Mouse (Mus musculus): ENCODE results near the gene Galt. TPM values are rescaled to one million over a fixed set of nuclear protein-coding genes. Genes with fewer than 3 reads are reported as not detected.
A peak's percentile ranks its signal among the peaks of the same experiment; 100 is the strongest.

Gene Galt
- polyA plus RNA-seq, 1 experiment from 2014 or later: 75.2 TPM

DNA sequence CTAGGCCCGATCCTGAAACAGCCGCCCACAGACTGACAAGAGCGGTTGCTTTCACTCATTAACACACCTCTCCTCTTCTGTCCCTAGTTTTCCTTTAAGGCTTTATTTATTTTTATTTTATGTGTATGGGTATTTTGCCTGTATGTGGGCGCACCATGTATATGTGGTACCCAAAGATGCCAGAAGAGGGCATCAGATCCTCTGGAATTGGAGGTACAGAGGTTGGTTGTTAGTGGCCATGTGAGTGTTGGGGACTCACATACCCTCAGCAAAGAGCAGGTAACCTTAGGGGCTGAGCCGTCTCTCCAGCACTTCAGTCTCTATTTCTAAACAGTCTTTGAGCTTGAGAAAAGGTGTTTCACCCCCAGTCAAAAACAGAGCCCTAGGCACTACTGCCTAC, 39.4 kb upstream of the Galt start:
- TF ChIP-seq CTCF (IDR thresholded peaks at IDR 0.05; ENCODE audit: low read depth): peak; percentile 74
- Histone ChIP-seq H3K36me3 (ENCODE audit: insufficient read depth, low read length) (peaks cover 28% of the 10 kb centered on the region), H3K9me3 (replicated peaks; ENCODE audit: low read length) (no peaks in the 10 kb centered on the region), H3K4me3 (replicated peaks; ENCODE audit: low read depth, low read length) (no peak overlapping the region), H3K4me2 (ENCODE audit: low read length) (no peak overlapping the region), H3K27me3 (ENCODE audit: insufficient read depth, low read length) (no peaks in the 10 kb centered on the region), H3K27ac (no peak overlapping the region), H3K9ac (ENCODE audit: low read depth, low read length) (no peak overlapping the region), H3K4me1 (replicated peaks; ENCODE audit: insufficient read depth, low read length) (peaks cover 21% of the 10 kb centered on the region)
- DNase-seq (ENCODE audit: low spot score): peak; percentile 61
- WGBS: 89% methylated on average over 5 of the region's 5 CpGs
- ATAC-seq (replicated peaks; ENCODE audit: low FRiP score, low read depth): no peak

DNA sequence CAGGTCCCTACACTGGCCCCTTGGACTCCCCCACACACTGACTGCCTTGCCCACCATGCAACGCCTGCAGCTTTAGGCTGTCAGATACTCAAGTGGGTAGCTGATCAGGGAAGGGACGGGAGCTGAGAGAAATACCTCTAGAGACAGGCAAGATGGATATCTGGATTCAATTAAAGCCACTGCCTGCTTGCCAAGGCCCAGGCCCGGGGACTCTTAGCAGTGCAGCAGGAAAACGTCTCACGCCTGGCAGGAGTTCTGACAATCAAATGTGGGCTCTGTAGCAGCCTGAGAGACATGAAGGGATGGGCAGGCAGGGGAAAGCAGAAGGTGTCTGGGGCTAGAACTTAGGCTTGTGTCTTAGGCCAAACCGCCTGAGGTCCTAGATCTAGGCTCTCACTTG, 38.2 kb upstream of the Galt start:
- 71% methylated on average over 6 of the region's 6 CpGs for WGBS
- ATAC-seq (replicated peaks; ENCODE audit: low FRiP score, low read depth) (no peak), DNase-seq (ENCODE audit: low spot score) (no peak)
- Histone ChIP-seq H3K4me3 (replicated peaks; ENCODE audit: low read depth, low read length) (no peak overlapping the region), H3K9ac (ENCODE audit: low read depth, low read length) (no peak overlapping the region), H3K4me1 (replicated peaks; ENCODE audit: insufficient read depth, low read length) (peaks cover 15% of the 10 kb centered on the region), H3K9me3 (replicated peaks; ENCODE audit: low read length) (no peaks in the 10 kb centered on the region), H3K27me3 (ENCODE audit: insufficient read depth, low read length) (no peaks in the 10 kb centered on the region), H3K27ac (no peak overlapping the region), H3K36me3 (ENCODE audit: insufficient read depth, low read length) (peaks cover 28% of the 10 kb centered on the region), H3K4me2 (ENCODE audit: low read length) (no peak overlapping the region)
- TF ChIP-seq CTCF (IDR thresholded peaks at IDR 0.05; ENCODE audit: low read depth): no peak

DNA sequence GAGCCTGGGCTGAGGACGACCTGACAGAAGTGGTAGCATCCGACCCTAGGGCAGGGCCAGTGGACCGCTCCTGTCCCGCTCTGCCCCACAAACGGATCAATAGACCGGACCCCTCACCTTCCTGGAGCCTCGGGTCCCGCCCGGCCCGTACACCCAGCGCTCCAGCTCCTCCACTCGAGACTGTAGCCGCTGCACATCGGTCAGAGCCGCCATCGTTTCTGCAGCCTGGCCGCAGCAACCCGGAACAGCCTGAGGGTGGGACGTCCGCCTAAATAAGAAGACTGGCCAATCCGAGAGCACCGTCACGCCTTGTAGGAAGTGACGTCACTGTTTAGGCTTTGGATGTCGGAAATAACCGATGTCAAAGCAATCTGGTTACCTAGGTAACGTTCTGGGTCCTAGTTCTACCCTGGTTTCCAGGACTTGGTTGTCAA, 32.1 kb upstream of the Galt start, which contains the start of gene Dctn3:
Gene Dctn3, minus strand, starts transcription at position 253 of the 434 bp plus-strand sequence.
- ATAC-seq (replicated peaks; ENCODE audit: low FRiP score, low read depth) (peak; percentile 96), DNase-seq (ENCODE audit: low spot score) (peak; percentile 100)
- under 1% methylated on average over 27 of the region's 27 CpGs for WGBS
- peaks cover 33% of the 10 kb centered on the region for H3K27me3 ChIP-seq (ENCODE audit: insufficient read depth, low read length)
- peaks cover 6% of the 10 kb centered on the region for H3K4me1 ChIP-seq (replicated peaks; ENCODE audit: insufficient read depth, low read length)
- peaks cover 19% of the 10 kb centered on the region for H3K36me3 ChIP-seq (ENCODE audit: insufficient read depth, low read length)
- peak within 1 kb of the TSS; percentile 79 for H3K4me2 ChIP-seq (ENCODE audit: low read length)
- peak within 1 kb of the TSS; percentile 80 for H3K9ac ChIP-seq (ENCODE audit: low read depth, low read length)
- no peaks in the 10 kb centered on the region for H3K9me3 ChIP-seq (replicated peaks; ENCODE audit: low read length)
- TF ChIP-seq CTCF (IDR thresholded peaks at IDR 0.05; ENCODE audit: low read depth): no peak
- H3K4me3 ChIP-seq (replicated peaks; ENCODE audit: low read depth, low read length): peak within 1 kb of the TSS; percentile 75
- no peak within 1 kb of the TSS for H3K27ac ChIP-seq

DNA sequence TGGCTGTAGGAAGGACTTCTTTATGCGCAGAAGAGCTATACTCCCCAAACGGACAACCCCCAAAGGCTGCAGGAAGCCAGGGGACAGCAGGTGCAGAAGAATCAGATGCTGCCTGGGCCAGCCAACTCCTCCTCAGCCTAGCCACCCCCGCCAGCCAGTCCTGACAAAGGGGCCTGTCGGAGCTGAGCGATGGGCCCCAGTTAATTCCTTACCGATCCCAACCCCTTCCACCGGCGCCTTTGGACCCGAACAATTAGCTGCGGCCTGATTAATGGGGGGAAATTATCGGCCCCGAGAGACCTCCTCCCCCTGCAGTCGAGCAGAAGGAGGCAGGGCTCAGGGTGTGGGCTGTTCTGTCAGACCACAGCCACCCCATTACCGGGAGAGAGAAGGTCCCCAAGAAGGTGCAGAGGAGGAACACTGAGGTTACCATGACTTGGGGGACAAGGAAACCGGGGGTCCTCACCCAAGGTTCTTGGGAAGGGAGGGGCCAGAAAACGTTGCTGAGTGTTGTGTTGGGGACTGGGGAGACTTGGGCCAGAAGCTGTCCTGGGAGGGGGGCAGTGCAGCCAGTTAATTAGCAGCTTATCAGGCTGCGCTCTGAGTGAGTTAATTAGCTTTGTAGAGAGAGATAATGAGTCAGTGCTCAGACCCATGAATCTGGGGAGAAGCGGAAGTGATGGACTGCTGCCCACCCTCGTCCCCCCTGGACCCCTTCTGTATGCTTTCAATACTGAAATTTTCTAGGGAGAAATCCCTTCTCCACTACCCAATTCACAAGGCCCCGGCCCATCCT, 28.0 kb upstream of the Galt start:
- Histone ChIP-seq H3K9ac (ENCODE audit: low read depth, low read length) (no peak overlapping the region), H3K4me2 (ENCODE audit: low read length) (no peak overlapping the region), H3K9me3 (replicated peaks; ENCODE audit: low read length) (no peaks in the 10 kb centered on the region), H3K27ac (no peak overlapping the region), H3K27me3 (ENCODE audit: insufficient read depth, low read length) (peaks cover 69% of the 10 kb centered on the region), H3K4me1 (replicated peaks; ENCODE audit: insufficient read depth, low read length) (peaks cover 12% of the 10 kb centered on the region), H3K36me3 (ENCODE audit: insufficient read depth, low read length) (no peaks in the 10 kb centered on the region), H3K4me3 (replicated peaks; ENCODE audit: low read depth, low read length) (no peak overlapping the region)
- WGBS: 13% methylated on average over 20 of the region's 20 CpGs
- ATAC-seq (replicated peaks; ENCODE audit: low FRiP score, low read depth): no peak
- no peak for TF ChIP-seq CTCF (IDR thresholded peaks at IDR 0.05; ENCODE audit: low read depth)
- no peak for DNase-seq (ENCODE audit: low spot score)

DNA sequence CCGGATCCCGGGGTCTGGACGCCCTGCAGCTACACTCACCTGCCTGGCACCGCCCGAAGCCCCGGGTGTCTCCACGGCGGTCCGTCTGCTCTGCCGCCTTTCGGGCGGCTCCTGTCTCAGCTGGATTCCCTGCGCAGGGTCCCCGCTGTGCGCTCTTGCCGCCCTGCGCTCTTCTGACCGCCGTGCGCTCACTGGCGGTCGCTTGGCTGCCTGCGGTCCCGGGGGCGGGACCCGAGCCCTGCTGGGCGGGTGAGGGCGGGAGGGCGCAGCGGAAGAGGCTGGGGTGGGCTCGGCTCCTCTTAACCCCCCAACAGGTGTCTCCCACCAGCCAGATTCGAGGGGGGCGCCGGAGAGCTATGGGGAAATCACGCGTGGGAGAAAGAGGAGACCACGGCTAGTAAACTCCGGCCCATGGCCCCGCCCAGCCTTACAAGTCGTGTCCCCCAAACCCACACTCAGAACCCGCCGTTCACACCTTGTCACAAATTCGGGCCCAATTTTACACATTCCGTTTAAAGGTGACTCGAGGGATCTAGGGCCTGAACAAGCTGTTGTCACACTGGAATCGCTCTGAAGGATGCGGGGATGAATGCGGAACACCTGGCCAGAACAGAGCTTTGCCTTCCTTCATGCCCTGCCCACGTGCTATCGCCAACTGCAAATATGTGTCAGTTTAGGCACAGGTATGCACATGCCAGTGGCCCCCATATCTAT, 23.8 kb upstream of the Galt start, which contains the start of gene Arid3c:
Gene Arid3c, minus strand, starts transcription at position 91 of the 714 bp plus-strand sequence.
- no peaks in the 10 kb centered on the region for H3K36me3 ChIP-seq (ENCODE audit: insufficient read depth, low read length)
- H3K4me2 ChIP-seq (ENCODE audit: low read length): peak within 1 kb of the TSS; percentile 68
- ATAC-seq (replicated peaks; ENCODE audit: low FRiP score, low read depth) (no peak), DNase-seq (ENCODE audit: low spot score) (no peak)
- TF ChIP-seq CTCF (IDR thresholded peaks at IDR 0.05; ENCODE audit: low read depth): no peak
- no peaks in the 10 kb centered on the region for H3K9me3 ChIP-seq (replicated peaks; ENCODE audit: low read length)
- 2% methylated on average over 46 of the region's 50 CpGs for WGBS
- H3K27ac ChIP-seq: no peak within 1 kb of the TSS
- H3K9ac ChIP-seq (ENCODE audit: low read depth, low read length): peak within 1 kb of the TSS; percentile 27; the same call in 1 of the 2 replicates
- 0 out of 2 replicates have a peak, but pooled peaks cover 7% of the 10 kb centered on the region for H3K4me1 ChIP-seq (replicated peaks; ENCODE audit: insufficient read depth, low read length)
- peaks cover 58% of the 10 kb centered on the region for H3K27me3 ChIP-seq (ENCODE audit: insufficient read depth, low read length)
- peak within 1 kb of the TSS; percentile 36 for H3K4me3 ChIP-seq (replicated peaks; ENCODE audit: low read depth, low read length)

DNA sequence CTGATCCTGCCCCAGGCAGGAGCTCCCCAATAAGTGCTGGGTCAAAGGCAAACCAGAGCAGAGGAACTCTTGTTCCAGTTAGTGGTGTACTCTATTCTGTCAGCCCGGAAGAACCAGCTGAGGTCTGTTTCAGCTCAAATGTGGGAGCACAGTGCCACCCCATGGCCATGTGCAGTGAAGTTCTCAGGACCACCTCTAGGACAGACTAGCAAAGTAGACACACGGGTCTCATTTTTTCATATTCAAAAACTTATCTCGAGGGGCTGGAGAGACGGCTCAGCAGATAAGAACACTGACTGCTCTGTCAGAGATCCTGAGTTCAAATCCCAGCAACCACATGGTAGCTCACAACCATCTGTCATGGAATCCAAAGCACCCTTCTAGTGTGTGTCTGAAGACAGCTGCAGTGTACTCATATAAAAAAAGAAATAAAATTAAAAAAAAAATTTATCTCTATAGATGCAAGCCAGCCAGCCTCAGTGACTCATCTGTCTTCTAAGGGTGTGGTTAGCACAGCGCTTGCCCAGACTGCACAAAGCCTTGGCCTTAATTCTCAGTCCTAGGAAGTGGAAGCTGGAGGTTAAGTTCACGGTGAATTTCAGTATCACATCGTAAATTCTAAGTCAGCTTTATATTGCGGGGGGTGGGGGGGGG, 17.3 kb upstream of the Galt start:
- 0 out of 2 replicates have a peak, but pooled peaks cover 4% of the 10 kb centered on the region for H3K36me3 ChIP-seq (ENCODE audit: insufficient read depth, low read length)
- 0 out of 2 replicates have a peak, but pooled peaks cover 4% of the 10 kb centered on the region for H3K4me1 ChIP-seq (replicated peaks; ENCODE audit: insufficient read depth, low read length)
- ATAC-seq (replicated peaks; ENCODE audit: low FRiP score, low read depth) (peak; percentile 51; the same call in 1 of the 2 replicates), DNase-seq (ENCODE audit: low spot score) (peak; percentile 90)
- H3K4me3 ChIP-seq (replicated peaks; ENCODE audit: low read depth, low read length): no peak overlapping the region
- TF ChIP-seq CTCF (IDR thresholded peaks at IDR 0.05; ENCODE audit: low read depth): peak; percentile 85
- 35% methylated on average over 8 of the region's 8 CpGs for WGBS
- no peak overlapping the region for H3K9ac ChIP-seq (ENCODE audit: low read depth, low read length)
- H3K27me3 ChIP-seq (ENCODE audit: insufficient read depth, low read length): peaks cover under 1% of the 10 kb centered on the region; the same call in 1 of the 2 replicates
- no peak overlapping the region for H3K27ac ChIP-seq
- no peaks in the 10 kb centered on the region for H3K9me3 ChIP-seq (replicated peaks; ENCODE audit: low read length)
- H3K4me2 ChIP-seq (ENCODE audit: low read length): no peak overlapping the region
